Mouse (Mus musculus): ENCODE results near the gene Gnao1. TPM values are rescaled to one million over a fixed set of nuclear protein-coding genes. Genes with fewer than 3 reads are reported as not detected.

Gnao1 gene
- polyA plus RNA-seq, 1 experiment from 2014 or later: 215 TPM

DNA sequence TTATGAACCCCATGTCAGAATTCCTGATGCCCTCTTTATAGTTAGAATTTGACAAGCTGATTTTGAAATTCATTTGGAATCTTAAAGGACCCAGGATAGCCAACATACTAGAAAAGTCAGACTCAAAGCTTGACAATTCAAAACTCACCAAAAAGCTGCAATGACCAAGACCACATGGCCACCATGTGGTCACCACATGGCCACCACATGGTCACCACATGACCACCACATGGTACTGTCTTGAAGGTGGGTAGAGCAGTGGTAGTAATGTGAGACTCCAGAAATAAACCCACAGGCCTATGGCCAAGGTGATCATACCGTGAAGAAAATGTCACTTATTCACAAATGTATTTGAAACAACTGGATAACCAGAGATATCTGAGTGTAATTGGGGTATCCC is 48.5 kb downstream of the Gnao1 start:
- no peaks in the 10 kb centered on the region for H3K36me3 ChIP-seq (ENCODE audit: control insufficient read depth, insufficient read depth, low read length)
- no peak overlapping the region for H3K9ac ChIP-seq (ENCODE audit: low read depth, low read length)
- no peak overlapping the region for H3K4me2 ChIP-seq (ENCODE audit: low read length)
- no peak overlapping the region for H3K4me3 ChIP-seq (ENCODE audit: low read length)
- H3K4me1 ChIP-seq (ENCODE audit: control insufficient read depth, insufficient read depth, low read depth, low read length): peaks cover 20% of the 10 kb centered on the region
- H3K27me3 ChIP-seq (replicated peaks; ENCODE audit: control insufficient read depth, insufficient read depth, low read length): no peaks in the 10 kb centered on the region
- 93% methylated on average over 1 of the region's 1 CpGs for WGBS
- H3K27ac ChIP-seq (ENCODE audit: low read depth, low read length): no peak overlapping the region
- ATAC-seq: no peak
- H3K9me3 ChIP-seq (ENCODE audit: control insufficient read depth, low read length): no peaks in the 10 kb centered on the region

DNA sequence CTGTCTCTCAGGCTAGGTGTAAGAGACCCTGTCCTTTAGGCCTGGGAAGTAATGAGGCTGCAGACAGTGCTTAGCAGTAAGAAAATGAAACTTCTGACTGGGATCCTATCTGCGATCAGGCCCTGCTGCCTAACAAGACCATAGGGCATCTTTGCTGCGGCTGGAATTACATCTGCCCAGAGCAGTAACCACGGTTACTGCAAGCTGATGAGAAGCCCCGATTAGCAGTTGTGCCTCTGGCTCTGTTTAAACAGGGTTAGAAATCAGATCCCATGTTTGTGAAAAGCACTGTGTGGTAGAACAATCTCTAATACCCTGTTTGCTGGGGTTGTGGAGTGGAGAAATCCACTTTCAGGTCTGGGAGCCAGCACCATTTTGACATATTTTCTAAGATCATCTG is 50.3 kb downstream of the Gnao1 start:
- Histone ChIP-seq H3K4me3 (ENCODE audit: low read length) (no peak overlapping the region), H3K4me1 (ENCODE audit: control insufficient read depth, insufficient read depth, low read depth, low read length) (peaks cover 17% of the 10 kb centered on the region), H3K9me3 (ENCODE audit: control insufficient read depth, low read length) (no peaks in the 10 kb centered on the region), H3K9ac (ENCODE audit: low read depth, low read length) (no peak overlapping the region), H3K36me3 (ENCODE audit: control insufficient read depth, insufficient read depth, low read length) (no peaks in the 10 kb centered on the region), H3K27ac (ENCODE audit: low read depth, low read length) (no peak overlapping the region), H3K27me3 (replicated peaks; ENCODE audit: control insufficient read depth, insufficient read depth, low read length) (no peaks in the 10 kb centered on the region), H3K4me2 (ENCODE audit: low read length) (no peak overlapping the region)
- ATAC-seq: no peak
- WGBS: 37% methylated on average over 4 of the region's 4 CpGs

DNA sequence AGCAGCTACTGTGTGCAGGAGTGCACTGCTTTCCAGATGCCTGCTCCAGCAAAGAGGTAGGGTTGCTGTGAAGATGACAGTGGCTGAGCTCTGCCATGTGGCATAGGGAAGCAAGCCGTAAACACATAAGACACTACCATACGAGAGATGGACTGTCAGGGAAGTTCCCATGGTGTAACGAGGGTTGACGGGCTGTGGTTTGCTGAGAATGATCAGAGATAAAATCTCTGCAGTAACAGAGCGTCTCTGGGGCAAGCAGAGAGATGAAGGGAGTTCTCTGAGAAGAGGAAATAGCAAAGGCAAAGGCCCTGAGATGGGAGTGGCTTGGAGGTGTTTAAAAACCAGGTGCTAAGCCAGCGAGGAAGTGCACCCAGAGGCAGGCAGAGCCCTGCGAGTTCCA is 54.3 kb downstream of the Gnao1 start:
- Histone ChIP-seq H3K9ac (ENCODE audit: low read depth, low read length) (no peak overlapping the region), H3K4me2 (ENCODE audit: low read length) (no peak overlapping the region), H3K36me3 (ENCODE audit: control insufficient read depth, insufficient read depth, low read length) (no peaks in the 10 kb centered on the region), H3K27me3 (replicated peaks; ENCODE audit: control insufficient read depth, insufficient read depth, low read length) (no peaks in the 10 kb centered on the region), H3K27ac (ENCODE audit: low read depth, low read length) (no peak overlapping the region), H3K9me3 (ENCODE audit: control insufficient read depth, low read length) (no peaks in the 10 kb centered on the region), H3K4me3 (ENCODE audit: low read length) (no peak overlapping the region), H3K4me1 (ENCODE audit: control insufficient read depth, insufficient read depth, low read depth, low read length) (peaks cover 22% of the 10 kb centered on the region)
- ATAC-seq: no peak
- 73% methylated on average over 7 of the region's 7 CpGs for WGBS

GRCm38 (mm10) chr8:93866271-93866670 is 56.5 kb downstream of the Gnao1 start:
- no peaks in the 10 kb centered on the region for H3K9me3 ChIP-seq (ENCODE audit: control insufficient read depth, low read length)
- no peak for ATAC-seq
- H3K27me3 ChIP-seq (replicated peaks; ENCODE audit: control insufficient read depth, insufficient read depth, low read length): no peaks in the 10 kb centered on the region
- H3K9ac ChIP-seq (ENCODE audit: low read depth, low read length): no peak overlapping the region
- 82% methylated on average over 7 of the region's 7 CpGs for WGBS
- no peak overlapping the region for H3K4me2 ChIP-seq (ENCODE audit: low read length)
- no peak overlapping the region for H3K27ac ChIP-seq (ENCODE audit: low read depth, low read length)
- no peaks in the 10 kb centered on the region for H3K36me3 ChIP-seq (ENCODE audit: control insufficient read depth, insufficient read depth, low read length)
- H3K4me1 ChIP-seq (ENCODE audit: control insufficient read depth, insufficient read depth, low read depth, low read length): peaks cover 15% of the 10 kb centered on the region
- H3K4me3 ChIP-seq (ENCODE audit: low read length): no peak overlapping the region

- Histone ChIP-seq H3K4me2 (ENCODE audit: low read length) (no peak overlapping the region), H3K27me3 (replicated peaks; ENCODE audit: control insufficient read depth, insufficient read depth, low read length) (no peaks in the 10 kb centered on the region), H3K4me3 (ENCODE audit: low read length) (no peak overlapping the region), H3K9ac (ENCODE audit: low read depth, low read length) (no peak overlapping the region), H3K27ac (ENCODE audit: low read depth, low read length) (no peak overlapping the region), H3K4me1 (ENCODE audit: control insufficient read depth, insufficient read depth, low read depth, low read length) (peaks cover 5% of the 10 kb centered on the region), H3K36me3 (ENCODE audit: control insufficient read depth, insufficient read depth, low read length) (no peaks in the 10 kb centered on the region), H3K9me3 (ENCODE audit: control insufficient read depth, low read length) (no peaks in the 10 kb centered on the region)
- WGBS: 80% methylated on average over 5 of the region's 5 CpGs
- no peak for ATAC-seq
Observed at GRCm38 (mm10) chr8:93868486-93869221, 58.9 kb downstream of the Gnao1 start.

DNA sequence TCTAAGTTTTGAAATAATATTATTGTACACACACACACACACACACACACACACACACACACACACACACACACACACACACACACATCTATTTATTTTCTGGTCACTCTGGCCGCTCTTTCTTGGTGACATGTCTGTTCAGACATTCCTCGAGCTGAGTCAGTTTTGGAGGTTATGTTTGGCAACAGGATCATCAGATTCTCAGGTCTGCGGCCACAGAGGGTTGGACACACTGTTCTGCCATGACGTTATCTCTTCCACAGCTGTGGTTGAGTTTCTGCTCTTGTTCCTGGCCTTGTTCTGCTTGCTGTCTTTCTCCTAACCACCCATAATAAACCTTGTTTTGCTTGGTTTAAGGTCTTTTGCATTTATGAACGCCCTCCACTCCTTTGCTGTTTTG is 61.5 kb downstream of the Gnao1 start:
- Histone ChIP-seq H3K27ac (ENCODE audit: low read depth, low read length) (no peak overlapping the region), H3K4me1 (ENCODE audit: control insufficient read depth, insufficient read depth, low read depth, low read length) (peaks cover 5% of the 10 kb centered on the region), H3K4me2 (ENCODE audit: low read length) (no peak overlapping the region), H3K9me3 (ENCODE audit: control insufficient read depth, low read length) (no peaks in the 10 kb centered on the region), H3K4me3 (ENCODE audit: low read length) (no peak overlapping the region), H3K36me3 (ENCODE audit: control insufficient read depth, insufficient read depth, low read length) (no peaks in the 10 kb centered on the region), H3K9ac (ENCODE audit: low read depth, low read length) (no peak overlapping the region), H3K27me3 (replicated peaks; ENCODE audit: control insufficient read depth, insufficient read depth, low read length) (no peaks in the 10 kb centered on the region)
- 88% methylated on average over 5 of the region's 5 CpGs for WGBS
- no peak for ATAC-seq

DNA sequence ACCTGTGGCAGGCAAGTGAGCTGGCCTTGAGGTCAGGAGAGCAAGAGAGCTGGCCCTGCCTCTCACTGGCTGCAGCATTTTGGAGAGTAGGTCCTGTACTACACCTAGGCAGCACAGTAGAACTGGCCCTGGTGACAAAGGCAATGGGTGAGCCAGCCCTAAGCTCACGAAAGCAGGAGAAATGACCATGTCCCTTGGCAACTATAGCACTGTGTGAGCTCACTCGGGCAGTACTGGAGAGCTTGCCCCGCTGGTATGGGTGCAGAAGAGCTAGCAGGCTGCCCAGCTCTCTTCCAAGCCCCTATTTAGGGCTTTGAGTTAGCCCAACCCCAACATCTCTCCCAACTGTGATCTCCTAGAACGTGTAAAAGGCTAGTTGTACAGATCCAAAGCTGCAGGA is 68.6 kb downstream of the Gnao1 start:
- Histone ChIP-seq H3K9ac (ENCODE audit: low read depth, low read length) (no peak overlapping the region), H3K36me3 (ENCODE audit: control insufficient read depth, insufficient read depth, low read length) (no peaks in the 10 kb centered on the region), H3K4me1 (ENCODE audit: control insufficient read depth, insufficient read depth, low read depth, low read length) (no peaks in the 10 kb centered on the region), H3K9me3 (ENCODE audit: control insufficient read depth, low read length) (no peaks in the 10 kb centered on the region), H3K4me2 (ENCODE audit: low read length) (no peak overlapping the region), H3K27me3 (replicated peaks; ENCODE audit: control insufficient read depth, insufficient read depth, low read length) (no peaks in the 10 kb centered on the region), H3K4me3 (ENCODE audit: low read length) (no peak overlapping the region), H3K27ac (ENCODE audit: low read depth, low read length) (no peak overlapping the region)
- WGBS: 87% methylated on average over 4 of the region's 4 CpGs
- ATAC-seq: no peak

DNA sequence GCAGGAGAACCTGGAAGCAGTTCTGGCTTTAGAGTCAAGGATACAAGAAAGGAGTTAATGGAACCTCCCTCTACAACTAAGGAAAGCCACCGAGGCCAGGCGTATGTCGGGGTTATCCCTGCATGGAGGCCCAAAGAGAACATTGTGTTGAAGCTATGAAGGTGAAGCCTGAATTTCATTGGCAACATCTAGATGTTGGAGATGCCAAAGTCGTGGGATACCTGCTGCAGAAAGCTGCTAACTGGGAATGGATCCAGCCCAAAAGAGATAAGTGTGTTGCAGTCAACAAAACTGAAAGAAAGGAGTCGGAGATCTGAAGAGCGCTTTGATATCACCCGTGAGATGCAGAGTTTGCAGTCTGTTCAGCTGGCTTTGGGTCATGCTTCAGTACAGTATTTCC is 70.2 kb downstream of the Gnao1 start:
- 88% methylated on average over 7 of the region's 7 CpGs for WGBS
- no peak for ATAC-seq
- no peak overlapping the region for H3K27ac ChIP-seq (ENCODE audit: low read depth, low read length)
- H3K36me3 ChIP-seq (ENCODE audit: control insufficient read depth, insufficient read depth, low read length): no peaks in the 10 kb centered on the region
- no peak overlapping the region for H3K9ac ChIP-seq (ENCODE audit: low read depth, low read length)
- no peak overlapping the region for H3K4me2 ChIP-seq (ENCODE audit: low read length)
- H3K9me3 ChIP-seq (ENCODE audit: control insufficient read depth, low read length): no peaks in the 10 kb centered on the region
- H3K4me3 ChIP-seq (ENCODE audit: low read length): no peak overlapping the region
- peaks cover 3% of the 10 kb centered on the region; the same call in 1 of the 2 replicates for H3K4me1 ChIP-seq (ENCODE audit: control insufficient read depth, insufficient read depth, low read depth, low read length)
- H3K27me3 ChIP-seq (replicated peaks; ENCODE audit: control insufficient read depth, insufficient read depth, low read length): no peaks in the 10 kb centered on the region

DNA sequence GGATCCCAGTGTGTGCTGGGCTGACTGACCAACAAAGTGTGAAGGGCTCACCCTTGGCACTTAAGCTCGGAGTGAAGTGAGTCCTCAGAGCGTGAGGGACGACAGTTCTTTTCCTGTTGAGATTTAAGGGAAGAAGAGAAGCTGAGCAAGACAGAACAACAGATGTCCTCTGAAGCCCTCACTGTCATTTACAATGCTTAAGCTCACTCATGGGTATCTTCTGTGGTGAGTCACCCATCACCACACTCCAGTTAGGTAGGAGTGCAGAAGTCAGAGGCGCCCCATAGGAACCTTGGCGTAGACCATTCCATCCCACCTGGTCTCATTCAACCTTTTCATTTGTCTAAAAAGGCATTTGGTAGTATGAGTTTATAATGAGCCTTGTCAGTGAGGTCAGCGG is 71.6 kb downstream of the Gnao1 start:
- Histone ChIP-seq H3K27me3 (replicated peaks; ENCODE audit: control insufficient read depth, insufficient read depth, low read length) (no peaks in the 10 kb centered on the region), H3K4me2 (ENCODE audit: low read length) (no peak overlapping the region), H3K9ac (ENCODE audit: low read depth, low read length) (no peak overlapping the region), H3K4me3 (ENCODE audit: low read length) (no peak overlapping the region), H3K9me3 (ENCODE audit: control insufficient read depth, low read length) (no peaks in the 10 kb centered on the region), H3K36me3 (ENCODE audit: control insufficient read depth, insufficient read depth, low read length) (no peaks in the 10 kb centered on the region), H3K27ac (ENCODE audit: low read depth, low read length) (no peak overlapping the region), H3K4me1 (ENCODE audit: control insufficient read depth, insufficient read depth, low read depth, low read length) (peaks cover 3% of the 10 kb centered on the region; the same call in 1 of the 2 replicates)
- WGBS: 90% methylated on average over 6 of the region's 6 CpGs
- no peak for ATAC-seq
